In the genomic region with DNA sequence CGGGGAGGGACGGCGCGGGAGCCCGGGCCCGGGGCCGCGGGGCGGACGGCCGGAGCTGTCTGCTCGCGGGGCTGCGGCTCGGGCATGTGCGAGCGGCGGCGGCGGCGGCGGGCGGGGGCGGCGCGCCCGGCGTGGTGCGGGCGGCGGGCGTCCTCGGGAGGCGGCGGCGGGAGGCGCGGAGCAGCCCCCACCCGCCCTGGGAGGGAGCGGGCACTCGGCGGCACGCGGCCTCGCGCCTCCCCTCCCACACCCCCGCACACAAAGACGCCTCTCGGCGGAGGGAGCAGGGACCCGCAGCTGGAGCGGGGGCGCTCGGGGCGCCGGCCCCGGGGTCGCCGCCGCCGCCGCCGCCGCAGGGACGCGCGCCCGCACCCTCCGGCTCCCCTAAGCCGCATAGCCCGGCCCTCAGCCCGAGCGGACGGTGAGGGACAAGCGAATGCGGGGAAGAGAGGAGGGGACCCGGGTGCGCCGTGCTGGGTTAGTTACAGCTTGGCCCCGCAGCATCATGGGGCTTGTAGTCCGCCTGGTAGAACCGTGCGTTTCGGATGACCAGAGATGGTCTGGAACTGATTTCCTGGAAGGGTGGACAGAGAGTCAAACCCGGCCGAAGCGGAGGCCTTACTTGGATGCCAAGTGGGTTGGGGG, we compare ENCODE assay signal across 8 mouse cellular contexts. TPM values are rescaled to one million over a fixed set of nuclear protein-coding genes. Genes with fewer than 3 reads are reported as not detected.
A peak's percentile ranks its signal among the peaks of the same experiment; 100 is the strongest.
DNase-seq lines count a peak whose midpoint lies in the region; ATAC-seq and TF ChIP-seq lines count a peak whose summit lies in the region.

A gene (minus strand): TSS at position 88 of the 645 bp plus-strand sequence.

- peak; percentile 52 for ATAC-seq in hindbrain, postnatal 0 days
- peak; percentile 31; the same call in 1 of the 2 replicates for ATAC-seq in stomach, embryonic 14.5 days (ENCODE audit: insufficient number of reproducible peaks, insufficient read depth, low FRiP score, low read depth)

- DNase-seq in kidney, adult 18-20 months = peak; percentile 76
- DNase-seq in kidney, adult 11 months = no peak
- peak; percentile 86 for DNase-seq in cerebellum, adult 9-10 months
- peak; percentile 75 for DNase-seq in gastrocnemius, adult 18-20 months (ENCODE audit: low spot score)
- peak; percentile 91 for DNase-seq in hindbrain, postnatal 0 days (ENCODE audit: low spot score)
- peak; percentile 86 for DNase-seq in left cerebral cortex, postnatal 4 days
- DNase-seq in midbrain, embryonic 10.5 days (ENCODE audit: low spot score) = peak; percentile 86

- H3K4me3 ChIP-seq in hindbrain, postnatal 0 days (ENCODE audit: low read length) = peak within 1 kb of the TSS; percentile 91
- H3K4me3 ChIP-seq in midbrain, embryonic 10.5 days = peak within 1 kb of the TSS; percentile 81
- peak within 1 kb of the TSS; percentile 74 for H3K4me3 ChIP-seq in stomach, embryonic 14.5 days (ENCODE audit: low read depth, low read length)

- under 1% methylated on average over 51 of the region's 87 CpGs for WGBS in hindbrain, postnatal 0 days
- 2% methylated on average over 86 of the region's 87 CpGs for WGBS in midbrain, embryonic 10.5 days
- 1% methylated on average over 69 of the region's 87 CpGs for WGBS in stomach, embryonic 14.5 days

- peaks cover 59% of the 10 kb centered on the region for H3K4me1 ChIP-seq in hindbrain, postnatal 0 days (ENCODE audit: insufficient read depth, low read length)
- peaks cover 91% of the 10 kb centered on the region for H3K4me1 ChIP-seq in midbrain, embryonic 10.5 days
- peaks cover 46% of the 10 kb centered on the region for H3K4me1 ChIP-seq in stomach, embryonic 14.5 days (ENCODE audit: control insufficient read depth, insufficient read depth, low read length)

- no peaks in the 10 kb centered on the region for H3K27me3 ChIP-seq in hindbrain, postnatal 0 days (ENCODE audit: insufficient read depth, low read length)
- H3K27me3 ChIP-seq in midbrain, embryonic 10.5 days (ENCODE audit: low read depth, poor library complexity, severe bottlenecking) = 0 out of 2 replicates have a peak, but pooled peaks cover 9% of the 10 kb centered on the region
- no peaks in the 10 kb centered on the region for H3K27me3 ChIP-seq in stomach, embryonic 14.5 days (ENCODE audit: control insufficient read depth, insufficient read depth, low read length)

- TF ChIP-seq CTCF in hindbrain, postnatal 0 days (IDR thresholded peaks at IDR 0.05; ENCODE audit: low read depth) = no peak

- intact Hi-C loops in left cerebral cortex, postnatal 4 days (cut with DNase I) = loop anchor here (10.0 kb wide), 1 partner anchor 385 kb away; no protein-coding TSS in a partner anchor

- H3K9ac ChIP-seq in hindbrain, postnatal 0 days (replicated peaks; ENCODE audit: low read length) = peak within 1 kb of the TSS; percentile 92
- H3K9ac ChIP-seq in stomach, embryonic 14.5 days (replicated peaks; ENCODE audit: low read depth, low read length) = peak within 1 kb of the TSS; percentile 74

- peak within 1 kb of the TSS; percentile 94 for H3K4me2 ChIP-seq in hindbrain, postnatal 0 days (ENCODE audit: low read depth, low read length)
- peak within 1 kb of the TSS; percentile 79 for H3K4me2 ChIP-seq in stomach, embryonic 14.5 days (replicated peaks; ENCODE audit: low read depth, low read length)

- no peaks in the 10 kb centered on the region for H3K36me3 ChIP-seq in hindbrain, postnatal 0 days (ENCODE audit: insufficient read depth, low read length)
- H3K36me3 ChIP-seq in midbrain, embryonic 10.5 days = 0 out of 2 replicates have a peak, but pooled peaks cover 3% of the 10 kb centered on the region
- H3K36me3 ChIP-seq in stomach, embryonic 14.5 days (ENCODE audit: control insufficient read depth, insufficient read depth, low read length) = no peaks in the 10 kb centered on the region

- H3K9me3 ChIP-seq in hindbrain, postnatal 0 days (ENCODE audit: low read length) = no peaks in the 10 kb centered on the region
- H3K9me3 ChIP-seq in midbrain, embryonic 10.5 days (replicated peaks) = no peaks in the 10 kb centered on the region
- no peaks in the 10 kb centered on the region for H3K9me3 ChIP-seq in stomach, embryonic 14.5 days (ENCODE audit: control insufficient read depth, low read depth, low read length)

- peak within 1 kb of the TSS; percentile 95 for H3K27ac ChIP-seq in hindbrain, postnatal 0 days
- peak within 1 kb of the TSS; percentile 94 for H3K27ac ChIP-seq in midbrain, embryonic 10.5 days (replicated peaks)
- H3K27ac ChIP-seq in stomach, embryonic 14.5 days (ENCODE audit: low read length) = no peak within 1 kb of the TSS; the same call in 1 of the 2 replicates

RNA-seq across cellular contexts. Expression of the gene that starts here (rescaled TPM):
- 10 to 100 TPM; 10.6 to 11.6 TPM for total RNA-seq in gastrocnemius, adult 18-20 months (2021)
- total RNA-seq in hindbrain, postnatal 0 days (2014; rRNA removed) = 71.6 and 77.1 TPM in 2 replicates
- polyA plus RNA-seq in hindbrain, postnatal 0 days (2015; fragmentation: Nextera tagmentation; extraction: Ambion mirVana) = 27.1 and 30.6 TPM in 2 replicates
- 100 to 1,000 TPM; 216 to 217 TPM for total RNA-seq in left cerebral cortex, postnatal 4 days (2021)
- 7.4 and 11.8 TPM in 2 replicates for polyA plus RNA-seq in midbrain, embryonic 10.5 days (2016; fragmentation: Nextera tagmentation; extraction: Ambion mirVana)
- polyA plus RNA-seq in stomach, embryonic 14.5 days (2014; fragmentation: Nextera tagmentation; extraction: Ambion mirVana) = 7.1 TPM in 2 replicates
